Mouse (Mus musculus) MEL-GATA-1-ER (cell line): Measurements from ENCODE around the gene Nfatc3.
A peak's percentile ranks its signal among the peaks of the same experiment; 100 is the strongest.

Experiments used
- DNase-seq: peaks from one replicate; pipeline ENCODE4 v3.0.0-alpha.2; 2012; ENCODE audit warnings: low read depth; ENCODE audit errors: extremely low read depth

The Nfatc3 gene

DNA sequence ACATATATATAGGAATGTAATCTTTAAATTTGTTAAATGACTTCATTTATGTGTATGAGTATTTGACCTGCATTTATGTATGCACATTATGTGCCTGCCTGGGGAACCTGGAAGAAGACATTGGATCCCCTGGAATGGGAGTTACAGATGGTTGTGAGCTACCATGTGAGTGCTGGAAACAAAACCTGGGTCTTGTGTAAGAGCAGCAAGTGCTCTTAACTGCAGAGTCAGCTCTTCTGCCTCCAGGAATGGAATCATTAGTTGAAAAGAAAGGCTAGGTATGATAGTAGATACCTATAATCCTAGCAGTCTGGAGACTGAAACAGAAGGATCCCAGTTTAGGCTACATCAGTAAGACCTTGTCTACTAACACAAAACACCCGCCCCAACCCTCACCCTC lies 67.4 kb downstream of the Nfatc3 start:
- DNase-seq: no peak

DNA sequence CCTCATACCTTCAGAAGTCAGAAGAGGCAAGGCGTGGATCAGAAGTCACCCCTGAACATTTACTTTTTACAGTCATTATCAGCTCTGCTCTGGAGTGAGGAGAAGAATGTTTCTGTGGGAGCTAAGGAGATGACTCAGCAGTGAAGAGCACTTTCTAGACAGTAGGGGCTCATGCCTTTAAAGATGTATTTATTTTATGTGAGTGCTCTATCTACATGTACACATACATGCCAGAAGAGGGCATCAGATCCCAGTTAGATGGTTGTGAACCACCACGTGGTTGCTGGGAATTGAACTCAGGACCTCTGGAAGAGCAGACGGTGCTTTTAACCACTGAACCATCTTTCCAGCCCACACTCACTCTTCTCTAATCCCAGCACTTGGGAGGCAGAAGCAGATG lies 68.4 kb downstream of the Nfatc3 start:
- DNase-seq: no peak

DNA sequence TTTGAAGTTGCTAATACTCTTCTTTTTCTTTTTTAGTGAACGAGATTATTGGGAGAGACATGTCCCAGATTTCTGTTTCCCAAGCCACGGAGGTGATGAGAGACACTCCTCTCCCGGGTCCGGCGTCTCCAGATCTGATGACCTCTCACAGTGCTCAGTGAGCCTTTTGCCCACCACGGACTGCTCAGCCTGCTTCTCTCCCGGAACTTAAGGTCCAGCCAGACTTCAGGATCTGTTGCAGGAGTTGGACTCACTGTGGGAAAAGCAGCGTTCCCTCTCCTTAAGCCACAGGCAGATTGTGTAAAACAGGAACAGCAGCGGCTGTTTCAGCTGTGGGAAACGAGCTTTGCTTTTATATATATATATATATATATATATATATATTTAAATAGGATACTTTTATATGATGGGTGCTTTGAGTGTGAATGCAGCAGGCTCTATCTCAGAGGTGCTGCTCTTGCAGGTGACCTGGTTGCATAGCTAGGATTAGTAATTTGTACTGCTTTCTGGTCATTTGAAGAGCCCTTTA lies 69.3 kb downstream of the Nfatc3 start:
- DNase-seq: no peak

DNA sequence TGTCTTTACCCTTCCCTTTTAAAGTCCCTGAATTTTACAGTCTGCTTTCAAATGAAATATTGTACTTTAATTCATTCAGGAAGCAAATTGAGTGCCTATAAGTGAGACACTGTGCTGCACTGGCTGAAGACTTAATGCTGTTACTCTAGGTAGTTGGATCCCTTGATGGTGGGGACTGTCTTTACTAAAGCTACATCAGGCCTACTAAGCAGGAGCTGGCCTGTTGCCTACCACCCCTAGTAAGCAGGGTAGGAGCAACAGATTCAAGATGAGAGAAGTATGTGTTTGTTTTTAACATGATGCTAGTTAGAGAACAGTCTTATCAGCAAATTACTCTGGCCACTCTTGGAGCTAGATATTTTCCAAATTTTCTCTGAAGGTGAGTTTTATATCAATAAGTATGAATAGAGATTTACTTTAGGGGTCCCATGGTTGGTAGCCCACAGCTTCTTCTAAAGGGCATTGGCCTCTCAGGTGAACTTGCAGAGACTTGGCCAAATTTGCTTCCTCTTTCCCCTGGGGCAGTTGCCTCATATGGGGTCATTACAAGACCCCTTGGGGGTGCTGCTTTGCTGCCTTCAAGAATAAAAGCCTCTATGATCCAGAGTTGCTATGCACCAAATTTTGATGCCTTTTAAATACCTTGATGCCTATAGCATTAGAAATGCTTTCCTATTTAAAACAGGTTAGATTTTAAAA lies 70.7 kb downstream of the Nfatc3 start:
- DNase-seq: no peak

DNA sequence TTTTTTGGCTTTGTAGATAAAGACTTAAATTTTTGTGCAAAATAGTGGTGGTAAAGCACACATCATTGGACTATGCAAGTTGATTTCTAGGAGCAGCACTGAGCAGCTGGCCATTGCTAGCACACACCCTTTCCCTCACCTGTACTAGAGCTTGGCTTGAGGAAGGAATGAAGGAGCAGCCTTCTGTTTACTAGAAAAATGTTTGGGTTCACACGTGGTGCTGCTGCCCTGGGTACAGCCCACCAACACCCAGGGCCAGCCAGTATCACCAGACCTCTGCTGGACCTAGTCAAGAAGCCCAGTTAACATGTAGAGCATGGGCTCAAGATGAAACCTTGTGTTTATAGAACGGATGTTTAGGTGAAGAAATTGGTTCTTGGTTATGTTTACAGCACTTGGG lies 71.4 kb downstream of the Nfatc3 start:
- DNase-seq: no peak

DNA sequence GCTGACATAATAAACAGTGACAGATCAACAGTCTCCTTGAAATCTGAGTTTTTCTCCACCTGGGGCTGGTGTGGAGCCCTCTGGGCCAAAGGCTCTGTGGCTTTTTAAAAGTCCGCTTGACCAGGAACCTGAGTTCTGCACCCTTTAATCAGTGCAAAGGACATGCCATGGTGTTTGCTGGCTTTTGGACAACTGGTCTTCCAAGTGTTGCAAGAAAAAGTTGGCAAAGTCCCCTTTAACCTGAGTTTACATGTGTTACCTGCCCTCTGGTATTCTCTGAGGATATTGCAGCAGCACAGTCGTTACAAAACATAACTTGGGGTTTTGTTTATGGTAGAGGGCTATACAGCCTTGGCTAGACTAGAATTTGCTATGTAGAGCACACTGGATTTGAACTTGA lies 71.9 kb downstream of the Nfatc3 start:
- DNase-seq: no peak

DNA sequence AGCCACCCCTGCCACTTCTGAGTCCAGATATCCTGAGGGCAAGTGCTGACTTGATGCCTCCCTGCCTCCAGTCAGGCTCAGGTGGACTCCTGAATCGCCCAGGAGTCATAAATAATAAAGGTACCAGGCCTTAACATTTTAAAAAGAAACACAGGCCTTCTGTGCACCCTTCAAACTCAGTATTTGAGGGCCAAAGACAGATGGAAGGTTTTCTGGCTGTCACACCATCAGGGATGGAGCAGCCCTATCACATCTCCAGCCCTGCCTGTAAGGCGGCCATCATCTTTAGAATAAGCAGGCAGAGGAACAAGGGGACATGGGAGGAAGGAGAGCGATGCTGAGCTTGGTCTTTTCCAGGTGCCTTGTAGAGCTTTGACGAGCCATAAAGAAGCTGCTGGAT lies 72.4 kb downstream of the Nfatc3 start:
- no peak for DNase-seq

DNA sequence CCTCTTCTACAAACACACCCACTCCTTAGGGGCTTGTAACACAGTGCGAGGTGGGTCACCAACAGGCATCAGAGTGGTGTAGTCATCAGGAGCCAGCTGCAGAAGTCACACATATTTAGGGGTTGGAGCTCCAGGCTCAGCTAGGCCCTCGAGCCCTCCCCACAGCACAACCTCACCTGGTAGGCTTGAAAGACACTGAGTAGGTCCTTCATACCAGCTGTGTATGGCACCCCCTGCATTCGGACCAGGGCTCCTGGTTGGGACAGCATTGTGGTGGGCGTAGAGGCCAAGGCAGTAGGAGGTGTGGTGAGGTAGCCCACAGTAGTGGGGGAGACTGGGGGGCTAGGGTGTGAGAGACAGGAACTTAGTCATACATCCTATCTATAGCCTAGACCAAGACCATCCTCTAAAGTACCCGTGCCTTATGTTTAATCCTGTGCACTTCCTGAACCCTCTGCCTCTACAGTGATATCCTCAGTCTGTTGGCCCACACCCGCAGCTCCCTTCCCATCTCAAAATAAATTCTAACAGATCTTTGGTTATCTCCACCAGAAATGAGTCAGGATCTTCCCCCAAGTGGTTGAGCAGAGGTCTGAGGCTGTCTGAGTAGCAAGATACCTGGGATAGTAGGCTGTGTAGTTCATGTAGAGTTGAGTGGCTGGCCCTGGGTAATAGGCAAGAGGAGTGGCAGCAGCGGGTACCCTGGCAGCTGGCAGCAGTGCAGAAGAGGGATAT lies 73.0 kb downstream of the Nfatc3 start:
- DNase-seq: peak; percentile 30

DNA sequence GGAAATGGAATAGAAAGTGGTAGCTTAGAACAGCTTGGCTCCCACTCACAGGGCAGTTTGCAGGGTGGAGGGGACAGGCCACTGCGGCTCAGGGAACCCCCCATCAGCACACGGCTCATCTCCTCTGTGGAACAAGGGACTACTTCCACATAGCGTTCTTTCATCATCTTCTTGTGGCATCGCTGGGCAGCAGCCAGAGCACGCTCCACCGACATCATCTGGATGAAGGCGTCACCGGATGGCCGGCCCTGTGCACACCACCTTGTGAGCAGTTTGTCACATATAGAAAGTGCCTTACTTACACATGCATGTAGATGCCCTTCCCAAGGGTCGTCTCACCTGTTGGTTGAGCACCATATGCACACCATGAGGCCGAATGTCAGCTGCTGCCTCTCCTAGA lies 73.7 kb downstream of the Nfatc3 start:
- DNase-seq: no peak

DNA sequence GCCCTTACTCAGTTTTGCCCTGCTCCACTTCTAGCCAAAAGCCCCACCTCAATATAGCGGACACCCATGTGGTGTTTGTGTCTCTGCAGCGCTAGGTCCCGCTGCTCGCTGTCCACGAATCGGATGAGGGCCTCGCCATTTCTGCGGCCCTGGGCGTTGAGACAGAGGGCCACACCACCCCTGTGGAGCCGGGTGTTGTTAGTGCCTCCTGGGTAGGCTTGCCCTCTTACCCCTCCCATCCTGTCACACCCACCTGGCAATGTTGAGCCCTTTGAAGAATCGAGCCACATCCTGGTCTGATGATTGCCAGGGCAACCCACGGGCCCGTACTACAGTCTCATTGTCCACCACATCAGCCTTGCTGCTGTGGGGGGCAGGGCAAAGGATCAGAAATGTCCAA lies 74.9 kb downstream of the Nfatc3 start:
- DNase-seq: no peak

DNA sequence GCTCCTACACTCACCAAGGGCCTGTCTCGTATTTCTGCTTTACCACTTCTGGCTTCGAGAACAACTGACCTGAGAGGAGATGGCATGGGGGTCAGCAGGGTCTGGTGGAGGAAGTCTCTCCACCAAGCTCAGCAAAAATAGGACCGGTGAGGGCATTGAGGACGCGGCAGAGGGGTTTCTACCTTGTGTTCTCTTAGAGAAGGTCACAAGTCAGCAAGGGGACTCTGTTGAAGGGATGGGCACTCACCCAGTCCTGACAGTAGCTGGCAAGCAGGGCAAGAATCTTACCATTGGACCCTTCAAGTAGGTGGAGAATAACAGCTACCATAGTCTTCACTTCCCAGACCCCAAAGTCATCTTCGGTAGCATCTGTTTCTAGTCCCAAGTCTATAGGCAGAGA lies 75.3 kb downstream of the Nfatc3 start:
- no peak for DNase-seq

DNA sequence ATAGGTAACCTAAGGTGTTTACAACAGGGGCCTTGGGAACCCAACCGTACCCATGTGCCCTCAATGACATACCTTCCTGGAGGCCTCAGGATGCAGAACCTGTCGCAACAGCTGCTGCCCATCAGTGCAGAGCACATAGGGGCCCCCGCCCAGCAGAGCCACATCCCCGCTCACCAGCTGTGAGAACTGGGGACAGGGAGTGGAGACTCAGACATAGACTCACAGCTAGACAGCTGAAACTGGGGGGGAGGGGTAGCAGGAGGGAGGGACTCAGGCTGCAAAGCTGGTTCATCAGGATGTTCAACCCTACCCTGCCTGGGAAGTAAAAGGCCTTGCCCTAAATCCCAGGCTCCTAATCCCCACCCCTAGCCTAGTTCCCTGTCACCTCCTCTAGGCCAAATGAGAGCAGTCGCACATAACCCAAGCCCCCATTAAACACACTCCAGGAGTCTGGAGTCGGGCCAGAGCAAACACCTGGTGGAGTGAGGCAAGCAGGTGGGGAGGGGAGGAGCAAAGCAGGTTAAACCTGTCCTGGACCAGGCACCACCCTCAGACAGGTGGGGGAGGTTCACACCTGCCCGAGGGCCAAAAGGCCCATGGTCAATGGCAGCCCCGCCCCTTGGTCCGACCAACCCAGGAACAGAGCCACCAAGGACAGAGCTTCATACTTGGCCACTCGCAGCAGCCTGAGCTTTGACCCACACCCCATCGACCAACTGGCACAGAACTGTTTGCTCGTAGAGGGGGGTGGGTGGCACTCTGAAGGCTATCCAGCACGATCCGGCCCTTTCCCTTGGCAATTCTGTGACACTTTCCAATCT lies 76.3 kb downstream of the Nfatc3 start:
- no peak for DNase-seq

DNA sequence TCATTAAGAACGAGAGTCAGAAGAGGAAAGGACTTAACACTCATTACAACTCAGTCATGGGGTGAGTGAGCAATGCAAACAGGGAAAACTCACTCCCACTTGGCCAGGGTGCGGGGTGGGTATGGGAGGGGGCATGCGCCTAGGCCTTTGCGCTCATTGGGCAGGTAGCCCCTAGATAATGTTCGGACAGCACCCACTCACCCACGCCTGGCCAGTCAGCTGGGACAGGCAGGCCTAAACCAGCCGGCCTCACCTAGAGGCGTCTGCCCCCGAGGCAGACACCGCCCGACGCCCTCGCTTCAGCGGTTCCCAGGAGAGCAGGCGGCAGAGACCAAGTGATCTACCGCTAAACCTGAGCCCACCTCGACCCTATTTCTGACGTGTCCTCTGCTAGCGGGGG lies 77.0 kb downstream of the Nfatc3 start:
- DNase-seq: no peak

DNA sequence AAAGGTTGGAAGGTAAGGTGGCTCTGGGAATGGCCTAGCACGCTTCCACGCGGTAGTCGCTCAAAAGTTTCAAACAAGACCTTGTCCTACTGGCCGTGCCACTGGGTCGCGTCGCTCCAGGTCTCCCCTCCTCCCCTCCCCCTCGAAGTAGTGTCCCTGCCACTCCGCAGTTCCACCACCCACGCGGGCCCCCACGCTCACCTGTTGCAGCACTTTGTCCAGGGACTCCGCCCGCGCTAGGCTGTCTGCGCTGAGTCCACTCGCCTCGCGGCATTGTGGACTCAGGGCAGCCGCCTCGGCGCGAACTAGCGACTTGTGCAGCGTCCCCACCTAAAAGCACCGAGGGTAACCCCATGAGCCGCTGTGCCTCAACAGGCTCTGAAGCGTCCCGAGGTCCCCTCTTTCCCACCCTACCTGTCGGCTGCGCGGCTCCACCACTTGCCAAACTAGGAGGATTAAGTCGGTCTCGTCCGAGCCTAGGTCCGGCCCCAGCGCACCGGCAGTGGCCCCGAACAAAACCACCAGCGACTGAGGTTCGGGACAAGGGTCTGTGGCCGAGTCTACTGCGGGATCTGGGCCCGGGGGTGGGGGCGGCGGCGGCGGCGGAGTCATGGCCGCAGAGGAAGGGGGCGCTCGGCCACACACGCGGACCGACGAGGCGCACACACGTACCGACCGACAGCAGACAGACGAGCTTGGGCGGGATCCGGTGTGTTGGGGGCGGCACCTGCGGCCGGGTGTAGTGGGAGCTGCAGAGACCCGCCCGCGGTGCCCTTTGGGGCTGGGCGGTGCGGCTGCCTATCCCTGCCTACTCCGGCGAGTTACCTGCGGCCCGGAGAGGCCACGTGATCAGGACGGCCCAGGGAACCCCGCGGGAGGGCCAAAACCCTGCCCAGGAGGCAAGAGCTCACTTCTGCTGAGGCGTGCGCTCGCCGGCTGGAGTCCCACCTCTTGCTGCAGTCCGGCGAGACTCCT lies 77.8 kb downstream of the Nfatc3 start, which contains the start of gene Esrp2:
Gene Esrp2, minus strand, starts transcription at position 819 of the 975 bp plus-strand sequence.
- no peak for DNase-seq

DNA sequence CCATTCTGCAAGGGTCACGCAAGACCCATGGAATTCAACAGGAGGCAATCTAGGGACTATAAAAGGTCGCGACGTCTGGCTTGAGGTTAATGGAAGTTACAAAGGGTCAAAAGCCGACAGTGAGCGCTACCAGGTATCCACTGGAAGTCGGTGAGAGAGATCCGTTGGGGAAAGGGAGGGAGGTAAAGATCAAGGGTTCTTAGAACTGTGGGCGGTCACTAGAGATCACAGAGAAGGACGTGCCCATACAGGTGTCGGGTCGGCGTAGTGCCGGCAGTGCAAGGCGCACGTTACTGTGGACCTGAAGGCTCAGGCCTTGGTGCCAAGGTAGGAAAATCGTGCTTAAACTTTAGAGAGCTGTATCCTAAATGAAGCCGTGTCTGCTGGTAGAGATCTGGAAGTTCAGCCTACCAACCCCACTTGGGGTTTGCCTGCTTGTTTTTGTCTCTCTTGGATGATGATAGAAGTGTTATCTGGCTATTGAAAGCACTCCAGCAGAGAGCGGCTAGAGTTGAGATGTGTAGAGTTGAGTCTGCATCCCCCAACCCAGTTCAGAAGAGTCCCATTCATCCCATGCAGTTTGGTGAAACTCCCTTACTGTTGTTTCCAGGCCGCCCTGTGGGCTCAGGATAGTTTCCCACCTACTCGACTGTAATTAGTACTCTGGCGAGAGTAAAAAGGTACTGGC lies 78.7 kb downstream of the Nfatc3 start:
- no peak for DNase-seq

DNA sequence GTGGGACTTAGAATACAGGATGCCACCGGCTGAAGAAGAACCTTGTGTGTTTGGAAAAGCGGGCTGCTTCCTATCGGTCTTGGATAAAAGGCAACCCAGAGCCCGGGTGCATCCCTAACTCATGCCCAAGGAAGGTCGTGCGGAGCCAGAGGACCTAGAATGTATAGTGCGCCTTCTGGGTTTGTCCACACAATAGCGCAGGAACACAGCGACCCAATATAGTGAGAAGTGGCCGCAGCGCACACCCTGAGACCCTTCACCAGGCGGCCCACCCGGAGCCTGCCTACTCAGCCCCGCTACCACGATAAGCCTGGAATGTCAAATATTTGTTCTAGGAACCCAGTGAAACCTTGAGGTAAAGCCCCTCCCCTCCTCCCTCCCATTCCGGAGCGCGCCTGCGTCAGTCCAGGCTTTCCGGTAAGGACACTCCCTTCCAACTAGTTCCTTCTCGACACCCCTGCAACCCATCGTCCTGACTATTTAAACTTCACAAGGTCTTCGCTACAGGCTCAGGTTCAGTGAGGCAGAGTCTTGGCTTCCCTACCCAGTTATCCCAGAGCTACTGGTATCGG lies 79.4 kb downstream of the Nfatc3 start:
- peak; percentile 37 for DNase-seq

DNA sequence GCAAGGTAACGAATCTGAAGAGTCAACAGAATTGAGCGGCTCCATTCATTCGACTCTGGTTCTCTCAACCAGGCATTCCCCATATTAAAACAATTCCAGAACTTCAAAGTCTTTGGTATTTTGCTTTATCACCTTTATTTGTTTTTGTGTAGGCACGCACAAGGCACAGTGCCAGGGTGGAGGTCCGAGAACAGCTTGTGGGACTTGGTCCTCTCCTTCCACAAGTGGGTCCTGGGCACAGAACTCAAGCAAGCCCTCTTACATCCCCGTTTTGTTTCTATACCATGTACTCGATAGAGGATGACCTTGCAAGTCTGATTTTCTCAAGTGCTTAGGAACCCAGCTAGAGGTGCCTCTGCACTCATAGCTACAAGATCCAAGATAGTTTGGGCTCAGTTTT lies 80.0 kb downstream of the Nfatc3 start:
- no peak for DNase-seq

DNA sequence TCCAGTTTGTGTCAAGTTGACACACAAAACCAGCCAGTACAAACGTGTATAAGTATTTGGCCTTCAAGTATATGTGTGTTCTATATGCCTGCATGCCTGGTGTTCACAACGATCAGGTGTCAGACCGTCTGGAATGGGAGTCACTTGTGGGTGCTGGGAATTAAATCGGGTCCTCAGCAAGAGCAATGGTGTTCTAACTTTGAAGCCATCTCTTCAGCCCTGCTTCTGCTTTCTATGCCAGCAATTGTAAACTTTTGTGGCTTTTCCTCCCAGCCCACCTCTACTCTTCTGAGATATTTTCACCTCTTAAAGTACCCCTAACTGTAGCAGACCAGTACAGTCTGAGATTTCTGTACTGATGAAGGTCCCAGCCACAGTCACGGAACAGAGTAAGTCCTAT lies 81.6 kb downstream of the Nfatc3 start:
- no peak for DNase-seq

DNA sequence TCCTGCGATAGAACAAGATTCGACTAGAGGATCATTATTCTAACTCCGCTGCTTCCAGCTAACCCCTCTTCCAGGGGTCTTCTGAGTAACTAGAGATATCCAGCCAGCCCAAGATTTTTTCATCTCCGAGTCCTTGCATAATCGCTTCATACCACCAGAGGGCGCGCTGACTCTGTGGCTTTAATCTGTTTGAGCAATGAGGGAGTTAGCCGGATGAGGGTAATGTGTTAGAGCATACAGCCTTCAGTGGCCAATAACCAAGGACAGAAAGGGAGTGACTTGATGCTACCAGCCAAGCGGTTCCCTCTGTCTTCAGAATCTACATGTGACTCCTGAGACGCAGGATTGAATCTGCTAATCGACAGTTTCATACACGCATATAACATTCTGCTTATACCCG lies 82.1 kb downstream of the Nfatc3 start:
- DNase-seq: peak; percentile 80

DNA sequence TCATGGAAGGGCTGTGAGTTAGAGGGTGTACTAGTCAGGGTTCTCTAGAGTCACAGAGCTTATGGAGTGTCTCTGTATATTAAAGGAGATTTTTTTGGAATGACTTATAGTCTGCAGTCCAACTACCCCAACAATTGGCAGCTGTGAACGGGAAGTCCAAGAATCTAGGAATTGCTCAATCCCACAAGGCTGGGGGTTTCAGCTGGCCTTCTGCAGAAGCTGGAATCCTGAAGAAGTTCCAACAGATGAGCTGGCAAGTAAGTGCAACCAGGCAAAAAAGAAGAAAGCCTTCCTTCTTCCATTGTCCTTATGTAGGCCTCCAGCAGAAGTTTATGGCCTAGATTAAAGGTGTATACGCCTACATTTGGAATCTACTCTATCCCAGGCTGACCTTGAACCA lies 86.7 kb downstream of the Nfatc3 start:
- no peak for DNase-seq
